Mouse (Mus musculus) left cerebral cortex, adult 11 months (tissue): Measurements from ENCODE around the gene Mast1.
A peak's percentile ranks its signal among the peaks of the same experiment; 100 is the strongest.
"Not testable (repeated sequence)": the region's sequence is repeated elsewhere in the genome, so short reads cannot be mapped to it uniquely, and the experiment has no call there.

Experiments used
- DNase-seq: peaks from one replicate; pipeline ENCODE4 v3.0.0; 2022; ENCODE audit warnings: low spot score

Mast1 gene

DNA sequence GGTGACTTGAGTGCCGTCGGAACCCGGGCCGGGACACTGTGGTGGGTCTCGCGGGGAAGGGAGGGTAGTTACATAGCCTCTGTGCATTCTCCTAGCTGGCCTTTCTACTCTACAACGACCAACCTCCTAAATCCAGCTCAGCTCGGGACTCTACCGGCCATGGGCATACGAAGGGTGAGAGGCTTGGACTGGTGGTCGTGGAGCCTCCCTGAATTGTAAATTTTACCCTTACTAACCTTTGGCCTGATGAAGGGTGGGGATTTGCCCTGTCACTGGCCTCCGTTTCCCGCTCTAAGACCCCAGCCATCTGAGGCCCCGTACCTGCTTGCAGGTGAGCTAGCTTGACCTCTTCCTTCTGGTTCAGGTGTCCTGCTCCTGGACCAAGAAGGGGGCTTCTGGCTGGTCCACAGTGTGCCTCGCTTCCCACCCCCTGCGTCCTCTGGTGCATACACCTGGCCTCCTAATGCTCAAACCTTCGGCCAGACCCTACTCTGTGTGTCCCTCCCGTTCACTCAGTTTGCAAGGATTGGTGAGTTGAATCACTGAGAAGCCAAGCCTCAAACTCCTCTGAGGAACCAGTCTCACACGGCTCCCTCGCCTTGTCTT lies 27.9 kb downstream of the Mast1 start:
- DNase-seq: no peak

DNA sequence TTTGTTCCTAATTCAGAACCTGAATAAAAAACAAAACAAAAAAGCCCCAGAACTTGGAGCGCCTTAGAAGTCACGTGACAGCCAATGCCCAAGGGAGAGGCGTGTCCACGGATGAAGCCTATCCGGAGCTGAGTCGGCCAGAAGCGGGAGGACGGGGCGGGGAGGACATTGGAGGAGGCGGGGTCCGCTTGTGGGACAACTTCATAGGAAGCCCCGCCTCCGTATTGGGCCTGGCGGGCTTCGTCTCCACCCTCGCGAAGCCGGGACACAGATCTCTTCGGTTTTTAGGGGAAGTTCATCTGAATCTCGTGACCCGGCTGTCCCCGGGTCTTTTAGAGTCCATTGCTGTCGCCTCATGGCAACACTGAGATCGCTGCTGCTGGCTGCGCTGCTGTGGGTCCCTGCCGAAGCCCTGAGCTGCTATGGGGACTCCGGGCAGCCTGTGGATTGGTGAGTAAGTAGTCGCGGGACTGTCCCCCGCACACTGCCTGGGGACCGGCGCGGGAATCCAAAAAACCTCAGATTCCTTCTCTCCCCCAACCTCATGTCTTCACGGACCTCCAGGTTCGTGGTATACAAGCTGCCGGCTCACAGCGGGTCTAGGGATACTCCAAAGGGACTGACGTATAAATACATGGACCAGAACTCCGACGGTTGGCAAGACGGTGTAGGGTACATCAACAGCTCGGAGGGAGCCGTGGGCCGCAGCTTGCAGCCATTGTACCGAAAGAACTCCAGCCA lies 28.6 kb downstream of the Mast1 start, which contains the start of gene Dnase2a:
Gene Dnase2a, plus strand, starts transcription at position 140 of the 741 bp plus-strand sequence.
- peak; percentile 78 for DNase-seq

DNA sequence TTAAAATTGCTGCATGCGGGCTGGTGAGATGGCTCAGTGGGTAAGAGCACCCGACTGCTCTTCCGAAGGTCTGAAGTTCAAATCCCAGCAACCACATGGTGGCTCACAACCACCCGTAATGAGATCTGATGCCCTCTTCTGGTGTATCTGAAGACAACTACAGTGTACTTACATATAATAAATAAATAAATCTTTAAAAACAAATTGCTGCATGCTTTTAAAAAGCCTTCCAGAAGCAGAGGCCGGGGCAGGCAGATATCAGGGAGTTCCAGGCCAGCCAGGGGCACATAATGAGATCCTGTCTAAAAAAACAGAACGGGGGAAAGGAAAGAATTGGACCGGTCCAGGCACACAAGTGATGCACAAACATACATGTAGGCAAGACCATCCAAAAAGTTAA lies 29.2 kb downstream of the Mast1 start:
- not testable (repeated sequence) for DNase-seq

- DNase-seq: no peak
These were observed 29.7 kb downstream of the Mast1 start for GRCm38 (mm10) chr8:84907493-84907892.

- DNase-seq: no peak
These were observed 30.1 kb downstream of the Mast1 start for GRCm38 (mm10) chr8:84907037-84907436.

- no peak for DNase-seq
These were observed 32.8 kb downstream of the Mast1 start for GRCm38 (mm10) chr8:84904351-84904750.

DNA sequence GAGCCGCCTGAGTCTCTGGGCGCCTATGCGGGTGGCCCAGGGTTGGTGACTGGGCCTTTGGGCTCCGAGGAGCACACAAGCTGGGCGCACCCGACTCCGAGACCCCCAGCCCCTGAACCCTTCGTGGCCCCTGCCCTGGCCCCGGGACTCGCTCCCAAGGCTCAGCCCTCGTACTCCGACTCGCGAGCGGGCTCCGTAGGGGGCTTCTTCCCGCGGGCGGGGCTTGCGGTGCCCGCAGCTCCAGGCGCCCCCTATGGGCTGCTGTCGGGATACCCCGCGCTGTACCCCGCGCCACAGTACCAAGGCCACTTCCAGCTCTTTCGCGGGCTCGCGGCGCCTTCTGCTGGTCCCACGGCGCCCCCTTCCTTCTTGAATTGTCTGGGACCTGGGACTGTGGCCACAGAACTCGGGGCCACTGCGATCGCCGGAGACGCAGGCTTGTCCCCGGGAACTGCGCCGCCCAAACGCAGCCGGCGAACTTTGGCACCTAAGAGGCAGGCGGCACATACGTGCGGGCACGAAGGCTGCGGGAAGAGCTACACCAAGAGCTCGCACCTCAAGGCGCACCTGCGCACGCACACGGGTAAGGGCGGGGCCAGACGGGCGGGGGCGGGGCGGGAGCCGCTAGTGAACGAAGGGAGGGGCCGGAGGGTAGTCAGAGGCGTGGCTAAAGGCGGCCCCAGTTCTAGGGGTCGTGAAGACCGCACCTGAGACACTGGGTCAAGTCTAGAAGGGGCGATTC lies 34.1 kb downstream of the Mast1 start:
- peak; percentile 86 for DNase-seq

GRCm38 (mm10) chr8:84902367-84902919 lies 34.7 kb downstream of the Mast1 start:
- DNase-seq: no peak

DNA sequence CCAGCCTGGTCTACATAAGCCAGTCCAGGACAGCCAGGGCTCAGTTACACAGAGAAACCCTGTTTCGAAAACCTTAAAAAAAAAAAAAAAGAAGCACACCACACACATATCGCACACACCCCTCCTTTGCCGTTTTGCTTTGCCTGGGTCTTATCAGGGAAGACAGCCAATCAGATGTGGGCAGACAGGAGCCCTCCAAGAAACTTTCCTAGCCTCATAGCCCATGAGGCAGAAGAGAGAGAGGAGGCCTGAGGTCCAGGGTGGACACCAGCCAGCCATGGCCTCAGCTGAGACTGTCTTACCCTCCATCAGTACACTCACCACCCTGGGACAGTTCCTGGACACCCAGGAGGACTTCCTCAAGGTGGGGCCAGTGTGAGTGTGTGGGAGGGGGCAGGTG lies 35.4 kb downstream of the Mast1 start, which contains the start of gene Klf1:
Gene Klf1, plus strand, starts transcription at position 177 of the 400 bp plus-strand sequence.
- no peak for DNase-seq

DNA sequence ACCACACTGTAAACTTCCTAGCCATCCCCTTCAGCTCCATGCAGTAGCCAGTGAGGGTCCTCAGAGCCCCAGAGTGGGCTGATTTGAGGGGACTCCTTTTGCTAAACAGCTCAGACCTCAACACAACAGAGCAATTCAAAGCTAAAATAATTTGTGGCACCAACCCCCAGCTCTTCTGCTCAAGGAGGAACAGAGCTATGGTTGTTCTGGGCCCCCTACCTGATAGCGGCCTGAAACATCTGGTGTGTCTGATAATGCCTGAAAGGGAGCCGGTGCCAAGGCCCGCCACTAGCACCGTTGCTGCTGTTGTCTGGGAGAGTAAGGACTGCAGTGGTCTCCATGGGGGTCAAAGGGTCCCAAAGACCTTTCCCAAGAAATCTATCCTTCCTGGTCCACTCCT lies 36.1 kb downstream of the Mast1 start:
- no peak for DNase-seq

GRCm38 (mm10) chr8:84895963-84896362 lies 41.2 kb downstream of the Mast1 start:
- no peak for DNase-seq

DNA sequence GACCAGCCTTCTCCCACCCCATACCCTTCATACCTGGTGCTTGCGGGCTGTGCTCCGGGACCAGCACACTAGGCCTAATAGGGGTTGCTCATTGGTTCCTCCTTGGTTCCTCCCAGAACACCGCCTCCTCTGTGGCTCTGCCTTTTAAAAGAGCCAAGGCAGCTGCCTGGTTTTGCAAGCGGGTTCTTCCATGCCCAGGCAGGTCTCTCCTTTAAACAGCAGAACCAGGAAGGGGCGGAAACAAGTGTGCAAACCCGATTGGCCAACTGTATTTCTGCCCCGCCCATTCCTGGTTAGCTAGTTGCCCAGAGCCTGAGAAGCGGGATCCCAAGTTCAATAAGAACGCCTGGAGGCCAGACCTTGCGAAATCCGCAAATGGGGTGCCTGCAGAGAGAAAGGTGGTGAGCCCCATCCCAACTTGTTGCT lies 43.4 kb downstream of the Mast1 start, which contains the start of gene Gcdh:
Gene Gcdh, minus strand, starts transcription at position 213 of the 426 bp plus-strand sequence.
- peak; percentile 90 for DNase-seq

- DNase-seq: no peak
These were observed 44.0 kb downstream of the Mast1 start for GRCm38 (mm10) chr8:84892993-84893708.

- DNase-seq: no peak
These were observed 48.0 kb downstream of the Mast1 start for GRCm38 (mm10) chr8:84889141-84889540.

DNA sequence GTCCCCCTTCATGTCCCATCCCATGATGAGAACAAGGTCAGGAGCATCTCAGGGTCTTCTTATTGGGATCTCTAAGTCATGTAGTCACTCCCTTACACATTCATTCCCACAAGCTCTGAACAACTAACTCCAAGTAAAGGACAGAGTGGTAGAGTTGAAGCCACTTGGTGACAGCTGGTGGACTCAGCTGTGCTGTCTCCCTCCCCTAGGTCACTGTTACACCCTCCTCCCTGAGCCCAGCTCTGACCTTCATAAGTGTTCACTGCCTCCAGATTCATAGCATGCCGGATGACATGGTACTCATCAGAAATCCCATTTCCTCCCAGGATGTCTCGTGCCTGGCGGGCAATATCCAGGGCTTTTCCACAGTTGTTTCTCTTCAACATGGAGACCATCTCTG lies 48.9 kb downstream of the Mast1 start:
- no peak for DNase-seq

DNA sequence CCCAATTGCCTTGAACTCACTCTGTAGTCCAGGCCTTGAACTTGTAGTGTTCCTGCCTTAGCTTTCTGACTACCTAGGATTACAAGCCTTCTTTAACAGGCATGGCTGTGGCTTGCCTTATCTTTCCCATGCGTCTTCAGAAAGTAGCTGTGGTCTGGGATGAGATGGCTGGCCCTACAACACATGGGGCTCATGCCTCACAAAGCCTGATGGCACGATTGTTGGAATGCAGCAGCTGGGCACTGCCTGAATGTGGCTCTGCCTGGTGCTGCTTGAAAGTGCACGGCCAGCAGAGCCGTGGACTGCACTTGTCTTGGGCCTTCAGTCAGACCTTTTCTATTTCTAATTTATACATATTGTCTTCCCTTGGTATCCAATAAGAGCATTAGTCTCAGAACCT lies 52.4 kb downstream of the Mast1 start:
- DNase-seq: no peak

DNA sequence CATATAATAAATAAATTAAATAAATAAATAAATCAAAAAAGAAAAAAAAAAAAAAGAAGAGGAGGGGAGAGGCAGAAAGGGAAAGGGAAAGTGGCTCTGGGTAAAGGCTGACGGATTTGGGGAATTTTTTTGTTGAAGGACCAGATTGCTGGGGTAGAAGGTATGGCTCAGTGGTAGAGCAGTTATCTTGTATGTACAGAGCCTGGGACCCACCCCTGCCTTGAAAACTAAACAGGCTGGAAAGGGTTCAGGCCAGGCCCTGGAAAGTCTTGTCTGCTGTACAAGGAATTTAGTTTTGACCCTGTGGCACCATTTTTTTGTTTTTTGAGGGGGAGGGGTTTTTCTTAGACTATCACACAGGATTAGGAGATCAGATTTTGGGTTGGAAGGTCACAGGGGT lies 58.2 kb downstream of the Mast1 start:
- DNase-seq: no peak

- DNase-seq: no peak
These were observed 59.7 kb downstream of the Mast1 start for GRCm38 (mm10) chr8:84877297-84878035.

DNA sequence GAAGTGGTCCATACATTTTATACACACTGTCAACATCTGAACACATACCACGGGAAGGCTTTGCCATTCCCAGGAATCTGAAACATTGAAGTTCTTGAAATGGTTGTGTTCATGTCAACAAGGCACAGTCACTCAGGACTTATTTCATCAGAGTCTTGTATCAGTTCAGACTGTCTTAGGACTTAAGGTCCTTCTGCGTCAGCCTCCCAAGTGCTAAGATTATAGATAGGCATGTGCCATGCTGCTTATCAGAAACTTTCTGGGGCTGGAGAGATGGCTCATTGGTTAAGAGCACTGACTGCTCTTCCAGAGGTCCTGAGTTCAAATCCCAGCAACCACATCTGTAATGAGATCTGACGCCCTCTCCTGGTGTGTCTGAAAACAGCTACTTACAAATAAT lies 62.8 kb downstream of the Mast1 start:
- no peak for DNase-seq

GRCm38 (mm10) chr8:84873016-84873415 lies 64.1 kb downstream of the Mast1 start:
- no peak for DNase-seq

GRCm38 (mm10) chr8:84872309-84872965 lies 64.7 kb downstream of the Mast1 start:
- no peak for DNase-seq
